Mouse (Mus musculus) cerebellum, adult 11 months (tissue): ENCODE measurements around the gene Sec16b.
A peak's percentile ranks its signal among the peaks of the same experiment; 100 is the strongest.

Experiments used
- DNase-seq: peaks from one replicate; pipeline ENCODE4 v3.0.0; 2022

Sec16b gene

GRCm38 (mm10) chr1:157560654-157561386 lies 54.3 kb downstream of the Sec16b start:
- peak; percentile 26 for DNase-seq

GRCm38 (mm10) chr1:157567819-157568218 lies 61.3 kb downstream of the Sec16b start:
- DNase-seq, result no peak

GRCm38 (mm10) chr1:157569263-157570090 lies 62.9 kb downstream of the Sec16b start:
- no peak for DNase-seq

GRCm38 (mm10) chr1:157575316-157575715 lies 68.8 kb downstream of the Sec16b start:
- DNase-seq, result no peak

- no peak for DNase-seq
These were observed 71.8 kb downstream of the Sec16b start for GRCm38 (mm10) chr1:157578336-157578735.

GRCm38 (mm10) chr1:157586556-157586955 lies 80.0 kb downstream of the Sec16b start:
- no peak for DNase-seq

GRCm38 (mm10) chr1:157592039-157592438 lies 85.5 kb downstream of the Sec16b start:
- no peak for DNase-seq

GRCm38 (mm10) chr1:157594561-157594960 lies 88.0 kb downstream of the Sec16b start:
- no peak for DNase-seq

GRCm38 (mm10) chr1:157595165-157595564 lies 88.6 kb downstream of the Sec16b start:
- DNase-seq, result no peak

- no peak for DNase-seq
These were observed 98.0 kb downstream of the Sec16b start for GRCm38 (mm10) chr1:157604513-157604912.
